Mouse (Mus musculus) bone marrow, adult 2 months (tissue): Measurements from ENCODE around the gene Ms4a3.

Source experiments
- CTCF ChIP-seq: fragments of 200-500 bp; IDR thresholded peaks from 2 replicates; pipeline ENCODE4 v1.5.1; 2011; ENCODE audit warnings: low read length, control low read depth; ENCODE audit not compliant: control insufficient read depth, insufficient read depth
- POLR2A ChIP-seq: fragments of 200-500 bp; IDR thresholded peaks from 2 replicates; pipeline ENCODE4 v1.6.1; 2011; ENCODE audit warnings: low read depth, mild to moderate bottlenecking, control low read depth, low read length, borderline replicate concordance; ENCODE audit not compliant: control insufficient read depth

DNA sequence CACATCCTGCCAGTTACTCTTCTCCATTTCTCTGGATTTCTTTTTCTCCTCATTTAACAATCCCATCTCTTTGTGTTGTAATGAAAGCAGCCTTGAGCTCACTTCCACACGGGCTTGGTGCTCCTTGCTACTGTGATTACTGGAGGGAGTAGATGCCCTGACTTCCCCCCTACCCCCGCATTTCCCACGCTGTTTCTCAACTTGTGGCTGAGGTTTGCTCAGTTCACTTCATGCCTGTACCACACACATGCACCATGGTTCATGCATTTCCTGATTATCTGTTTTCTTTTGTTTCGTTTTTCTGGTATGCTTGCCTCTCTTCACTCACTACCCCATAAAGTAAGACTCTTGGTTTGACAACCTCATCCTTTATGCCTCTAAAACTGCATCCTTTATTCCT is 51.4 kb downstream of the Ms4a3 start:
- TF ChIP-seq CTCF (no peak), POLR2A (no peak)
